Mouse (Mus musculus) frontal cortex, postnatal 10 days (tissue): ENCODE results near the gene Pde1a.

Source experiments
- DNase-seq, 2 experiments: peaks; one replicate each; pipeline ENCODE4 v3.0.0; 2022; ENCODE audit warnings: low spot score in 2 of 2, mixed read lengths in 1 of 2

Gene Pde1a

GRCm38 (mm10) chr2:80046751-80047513 is 82.3 kb downstream of the Pde1a start:
- no peak for DNase-seq

GRCm38 (mm10) chr2:80038642-80039445 is 90.4 kb downstream of the Pde1a start:
- no peak for DNase-seq

GRCm38 (mm10) chr2:80037971-80038370 is 91.3 kb downstream of the Pde1a start:
- no peak for DNase-seq

GRCm38 (mm10) chr2:80029051-80029450 is 100.2 kb downstream of the Pde1a start:
- DNase-seq = no peak

- DNase-seq = no peak
Measured at GRCm38 (mm10) chr2:80026053-80026452, 103.2 kb downstream of the Pde1a start.

GRCm38 (mm10) chr2:80025597-80025996 is 103.7 kb downstream of the Pde1a start:
- DNase-seq = no peak

GRCm38 (mm10) chr2:80025038-80025437 is 104.2 kb downstream of the Pde1a start:
- DNase-seq = no peak

GRCm38 (mm10) chr2:80014161-80014560 is 115.1 kb downstream of the Pde1a start:
- DNase-seq = no peak

GRCm38 (mm10) chr2:80013060-80013459 is 116.2 kb downstream of the Pde1a start:
- no peak for DNase-seq

- DNase-seq = no peak
Measured at GRCm38 (mm10) chr2:79999168-79999567, 130.1 kb downstream of the Pde1a start.

GRCm38 (mm10) chr2:79998460-79998859 is 130.8 kb downstream of the Pde1a start:
- DNase-seq = no peak

- DNase-seq = no peak
Measured at GRCm38 (mm10) chr2:79991642-79992041, 137.6 kb downstream of the Pde1a start.

- no peak for DNase-seq
Measured at GRCm38 (mm10) chr2:79983778-79984177, 145.5 kb downstream of the Pde1a start.

GRCm38 (mm10) chr2:79983222-79983632 is 146.0 kb downstream of the Pde1a start:
- no peak for DNase-seq

- DNase-seq = no peak
Measured at GRCm38 (mm10) chr2:79981781-79982180, 147.5 kb downstream of the Pde1a start.

GRCm38 (mm10) chr2:79978992-79979391 is 150.3 kb downstream of the Pde1a start:
- DNase-seq = no peak

- DNase-seq = no peak
Measured at GRCm38 (mm10) chr2:79977259-79977658, 152.0 kb downstream of the Pde1a start.

GRCm38 (mm10) chr2:79975947-79976346 is 153.3 kb downstream of the Pde1a start:
- DNase-seq = no peak

GRCm38 (mm10) chr2:79972271-79972670 is 157.0 kb downstream of the Pde1a start:
- no peak for DNase-seq

GRCm38 (mm10) chr2:79969594-79969993 is 159.7 kb downstream of the Pde1a start:
- DNase-seq = no peak

GRCm38 (mm10) chr2:79966681-79967506 is 162.4 kb downstream of the Pde1a start:
- DNase-seq = no peak

- no peak for DNase-seq
Measured at GRCm38 (mm10) chr2:79966086-79966485, 163.2 kb downstream of the Pde1a start.
